Mouse (Mus musculus): ENCODE measurements at regions not wholly inside any gene's neighbourhood (a gene's known extent, or its start where the extent isn't known, plus 50 kb on each side); places are given as distances from the start of the nearest gene placed in this dataset.

GRCm38 (mm10) chr1:121049684-121050083, 282.7 kb downstream of the Insig2 start:
- no peak for DNase-seq (ENCODE audit: low spot score in 2 of 2)

DNA sequence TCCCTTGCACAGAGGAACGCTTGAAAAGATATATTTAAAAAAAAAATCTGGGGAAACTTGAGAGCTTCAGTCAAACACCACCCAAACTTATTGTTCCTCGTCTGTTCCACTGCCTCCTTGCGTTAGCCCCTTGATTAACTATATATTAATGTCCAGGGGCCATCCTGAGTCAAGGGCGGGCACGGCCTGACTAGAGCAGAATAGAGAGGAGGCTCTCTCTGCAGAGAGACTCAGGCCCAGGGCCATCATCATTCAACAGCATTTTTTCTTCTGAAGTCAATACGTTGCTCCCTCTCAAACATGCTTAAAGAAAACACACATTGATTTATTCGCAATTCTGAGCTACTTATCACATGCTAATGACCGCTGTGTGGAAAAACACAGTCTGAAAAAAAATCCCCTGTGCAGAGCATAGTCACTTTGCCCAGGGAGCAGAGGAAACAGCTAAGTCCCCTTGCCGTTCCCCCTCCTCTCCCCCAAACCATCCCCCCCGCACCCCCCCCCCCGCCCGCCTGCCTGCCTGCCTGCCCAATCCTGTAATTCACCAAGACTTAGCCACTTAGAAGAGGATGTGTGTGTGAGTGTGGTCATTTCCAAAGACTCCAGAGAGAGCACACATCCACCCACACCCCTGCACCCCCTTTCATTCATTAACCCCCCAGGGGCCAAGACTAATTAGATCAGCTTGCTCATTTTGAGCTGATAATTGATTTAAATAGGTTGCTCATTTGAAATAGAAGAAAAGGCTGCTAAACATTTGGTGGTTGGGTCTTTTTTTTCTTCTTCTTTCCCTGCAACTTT, 281.5 kb downstream of the Insig2 start:
- no peak for DNase-seq (ENCODE audit: low spot score in 2 of 2)

DNA sequence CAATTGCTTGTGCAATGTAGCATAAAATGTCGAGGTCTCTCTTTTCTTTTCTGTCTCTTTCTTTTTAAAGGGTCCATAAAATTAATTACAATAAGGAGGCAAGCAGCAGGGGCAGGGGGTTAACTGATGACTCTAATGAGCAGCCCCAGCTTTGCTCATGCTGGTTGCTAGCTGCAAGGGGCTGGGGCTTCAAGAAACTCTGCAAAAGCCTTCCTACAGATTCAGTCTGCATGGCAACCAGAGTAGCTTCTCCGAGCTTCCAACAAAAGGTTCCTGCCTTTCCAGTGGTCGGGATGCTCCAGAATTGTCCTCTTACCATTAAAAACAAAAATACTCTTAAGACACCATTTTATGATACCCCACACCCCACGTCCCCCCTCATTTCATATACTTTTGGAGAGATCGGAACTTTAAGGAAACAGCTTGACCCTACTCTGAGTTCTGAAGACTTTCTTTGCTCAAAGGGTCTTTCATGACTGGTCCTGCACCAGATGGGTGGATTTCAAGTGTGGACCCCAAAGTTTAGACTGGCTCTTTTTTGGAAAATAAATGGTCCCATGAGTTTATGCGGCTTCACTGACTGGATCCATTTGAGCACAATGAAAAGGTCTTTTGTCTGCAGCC, 280.8 kb downstream of the Insig2 start:
- no peak for DNase-seq (ENCODE audit: low spot score in 2 of 2)

- no peak for DNase-seq (ENCODE audit: low spot score in 2 of 2)
These were observed 280.3 kb downstream of the Insig2 start for GRCm38 (mm10) chr1:121052120-121052501.

GRCm38 (mm10) chr1:121053692-121054091, 278.7 kb downstream of the Insig2 start:
- DNase-seq (ENCODE audit: low spot score in 2 of 2), result no peak

DNA sequence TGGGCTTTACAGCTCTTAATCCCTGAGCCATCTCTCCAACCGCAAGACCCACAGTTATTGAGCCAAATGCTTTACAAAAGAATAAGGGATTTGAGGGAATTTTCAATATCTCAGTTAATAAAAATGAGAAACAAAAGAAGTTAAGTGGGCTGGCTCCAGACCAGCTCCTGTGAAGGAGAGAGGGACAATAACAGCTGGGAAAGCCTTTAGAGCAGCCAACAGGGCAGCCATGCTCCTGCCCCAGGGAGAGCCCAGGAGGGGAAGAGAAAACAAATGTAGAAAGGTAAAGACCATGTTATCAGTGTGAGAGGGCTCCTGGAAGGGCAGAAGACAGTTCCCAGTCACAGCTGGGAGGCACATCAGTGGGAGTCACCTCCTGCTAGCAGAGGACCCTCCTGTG, 257.8 kb downstream of the Insig2 start:
- no peak for DNase-seq (ENCODE audit: low spot score in 2 of 2)

DNA sequence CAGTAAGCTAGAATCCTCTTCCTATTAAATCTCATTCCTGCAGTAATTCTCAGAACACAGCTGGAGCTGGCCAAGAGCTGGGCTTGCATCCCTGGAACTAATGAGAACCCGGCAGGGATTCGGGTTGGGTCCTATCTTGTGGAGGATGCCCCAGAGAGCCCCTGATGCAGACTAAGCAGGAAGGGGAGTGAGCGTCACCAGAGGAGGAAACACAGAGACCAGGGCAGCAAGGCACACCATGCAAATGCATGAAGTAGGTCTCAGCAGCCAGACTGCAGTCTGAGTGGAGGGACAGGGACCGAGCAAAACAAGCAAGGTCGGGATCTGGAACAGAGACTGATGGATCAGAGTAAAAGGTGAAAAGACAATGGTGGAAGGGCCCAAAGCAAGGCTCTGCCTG, 249.6 kb downstream of the Insig2 start:
- DNase-seq (ENCODE audit: low spot score in 2 of 2), result no peak

GRCm38 (mm10) chr1:121085101-121085727, 247.2 kb downstream of the Insig2 start:
- no peak for DNase-seq (ENCODE audit: low spot score in 2 of 2)

DNA sequence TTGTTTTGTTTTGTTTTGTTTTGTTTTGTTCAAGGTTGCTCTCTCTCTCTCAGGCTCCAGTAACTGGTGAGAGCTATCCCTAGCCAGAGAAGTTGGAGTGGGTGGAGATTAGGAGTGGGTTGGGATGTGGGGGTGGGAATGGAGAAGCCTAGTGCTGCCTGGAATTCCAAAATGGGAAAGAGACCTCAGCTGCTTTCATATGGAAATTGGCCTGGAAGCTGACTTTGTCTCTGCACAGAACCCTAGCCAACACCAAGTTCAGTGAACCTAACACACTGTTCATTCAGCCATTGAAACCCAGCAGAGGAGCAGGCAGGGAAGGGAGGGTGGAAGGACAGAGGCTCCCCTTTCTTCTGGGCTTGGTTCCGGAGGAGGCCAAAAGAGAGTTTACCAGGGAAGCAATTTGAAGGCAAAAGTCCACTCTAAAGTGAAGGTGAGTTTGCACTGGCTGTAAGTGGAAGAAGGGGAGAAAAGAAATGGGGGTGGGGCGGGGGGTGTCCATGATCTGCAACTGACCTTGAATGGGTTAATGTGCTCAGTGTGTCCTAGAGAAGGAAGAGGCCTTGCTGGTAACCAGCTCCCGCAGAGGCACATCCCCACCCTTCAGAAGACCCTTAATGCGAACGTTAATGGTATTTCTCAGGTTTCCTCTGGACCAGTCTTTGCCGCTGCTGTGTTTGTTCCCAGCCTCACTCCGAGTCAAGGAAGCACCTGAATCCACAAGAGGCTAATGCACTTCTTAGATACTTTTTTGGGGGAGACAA, 245.1 kb downstream of the Insig2 start:
- DNase-seq (ENCODE audit: low spot score in 2 of 2), result no peak

DNA sequence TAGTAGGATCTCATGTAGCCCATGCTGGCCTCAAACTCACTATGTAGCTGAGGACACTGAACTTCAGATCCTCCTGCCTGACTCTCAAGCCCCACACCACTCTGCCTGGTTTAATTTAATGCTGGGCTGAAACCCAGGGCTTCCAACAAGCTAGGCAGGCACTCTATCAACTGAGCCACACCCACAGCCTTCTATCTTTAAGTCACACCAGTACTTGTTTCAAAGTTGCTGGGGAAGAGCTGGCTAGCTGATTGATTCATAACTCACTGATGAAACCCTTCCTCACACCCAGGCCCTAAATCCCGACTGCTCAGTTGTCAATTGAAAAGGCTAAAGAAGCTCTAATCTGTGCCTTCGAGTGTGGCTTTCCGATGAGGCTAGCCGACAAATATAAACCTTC, 241.8 kb downstream of the Insig2 start:
- no peak for DNase-seq (ENCODE audit: low spot score in 2 of 2)

DNA sequence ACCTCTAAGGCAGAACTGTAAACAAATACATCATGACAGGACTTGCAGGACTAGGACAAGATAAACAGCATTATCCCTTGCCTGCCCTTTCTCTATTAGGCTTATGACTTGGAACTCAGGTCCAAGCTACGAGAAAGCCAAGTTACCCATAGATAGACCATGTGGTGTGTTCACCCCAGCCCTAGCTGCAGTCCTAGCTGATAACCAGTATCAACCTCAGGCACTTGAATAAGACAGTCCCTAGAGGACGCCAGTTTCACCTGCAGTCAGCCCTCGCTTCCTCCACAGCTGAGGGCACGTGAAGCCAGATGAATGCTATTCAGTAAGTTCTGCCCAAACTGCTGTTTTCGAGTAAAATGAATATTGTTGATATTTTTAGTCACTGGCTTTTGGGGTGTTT, 239.5 kb downstream of the Insig2 start:
- DNase-seq (ENCODE audit: low spot score in 2 of 2), result no peak

DNA sequence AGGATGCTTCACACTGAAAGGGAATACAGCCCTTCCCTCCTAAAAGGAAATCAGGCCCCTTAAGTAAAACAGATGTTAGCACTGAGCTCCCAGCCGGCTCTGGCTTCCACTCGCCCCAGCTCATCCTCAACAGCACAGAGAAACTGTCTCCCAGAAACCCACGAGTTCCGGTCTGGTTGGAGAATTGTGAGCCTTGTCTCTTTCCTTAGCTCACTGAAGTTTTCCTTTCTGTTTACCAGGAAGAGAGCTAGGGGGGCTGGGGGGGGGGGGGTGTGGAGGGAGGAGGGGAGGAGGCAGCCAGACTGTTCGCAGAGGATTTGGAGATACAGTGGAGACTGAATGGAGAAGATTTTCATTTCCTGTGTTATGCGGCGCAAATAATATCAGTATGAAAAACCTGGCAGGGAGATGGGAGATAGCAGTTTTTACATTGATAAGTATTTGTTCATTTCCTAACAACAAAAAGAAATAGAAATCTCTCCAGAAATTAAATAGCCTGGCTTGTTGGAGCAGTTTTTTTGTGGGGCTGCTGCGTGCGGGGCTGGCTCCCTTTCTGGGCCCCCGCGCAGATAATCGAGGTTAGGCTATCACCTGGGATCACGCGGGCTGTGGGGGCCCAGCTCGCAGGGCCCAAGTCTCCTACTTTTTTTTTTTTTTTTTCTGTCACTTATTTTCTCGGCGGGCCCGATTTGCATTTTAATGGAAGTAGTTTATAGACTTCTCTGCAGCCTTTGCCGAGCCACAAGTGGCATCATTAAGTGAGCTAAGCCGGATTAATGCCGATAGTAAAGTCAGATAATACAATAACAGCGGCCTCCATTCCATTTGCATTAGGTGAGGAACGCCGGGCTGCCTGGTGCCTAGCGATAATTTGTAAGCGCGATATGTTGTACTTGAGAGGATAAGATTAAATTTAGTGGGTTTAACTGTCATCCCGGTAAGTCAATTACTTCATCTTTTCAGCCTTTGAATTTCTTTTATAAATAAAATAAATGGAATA, 235.5 kb downstream of the Insig2 start:
- no peak for DNase-seq (ENCODE audit: low spot score in 2 of 2)

- no peak for DNase-seq (ENCODE audit: low spot score in 2 of 2)
These were observed 220.5 kb downstream of the Insig2 start for GRCm38 (mm10) chr1:121111776-121112344.

GRCm38 (mm10) chr1:121112464-121112863, 219.9 kb downstream of the Insig2 start:
- no peak for DNase-seq (ENCODE audit: low spot score in 2 of 2)

- DNase-seq (ENCODE audit: low spot score in 2 of 2), result no peak
These were observed 215.8 kb downstream of the Insig2 start for GRCm38 (mm10) chr1:121116626-121117025.

DNA sequence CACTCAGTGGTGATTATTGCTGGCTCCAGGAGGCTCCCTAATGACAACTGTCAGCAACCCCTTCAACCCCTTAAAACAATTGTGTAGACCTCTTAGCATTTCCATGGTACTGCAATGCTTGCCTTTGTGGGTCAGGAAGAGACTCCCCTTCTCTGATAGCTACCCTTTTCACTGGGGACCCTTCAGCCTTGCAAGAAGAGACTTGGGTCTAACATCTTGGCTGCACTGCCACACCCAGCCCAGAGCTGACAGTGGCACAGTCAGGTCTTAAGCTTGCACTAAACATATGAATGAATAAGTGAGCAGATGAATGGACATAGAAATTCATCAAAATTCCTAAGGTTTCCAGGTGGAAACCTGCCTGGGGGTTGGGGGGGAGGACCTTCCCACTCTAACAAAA, 209.0 kb downstream of the Insig2 start:
- DNase-seq (ENCODE audit: low spot score in 2 of 2), result no peak

GRCm38 (mm10) chr1:121136284-121136683, 196.1 kb downstream of the Insig2 start:
- DNase-seq (ENCODE audit: low spot score in 2 of 2), result no peak

DNA sequence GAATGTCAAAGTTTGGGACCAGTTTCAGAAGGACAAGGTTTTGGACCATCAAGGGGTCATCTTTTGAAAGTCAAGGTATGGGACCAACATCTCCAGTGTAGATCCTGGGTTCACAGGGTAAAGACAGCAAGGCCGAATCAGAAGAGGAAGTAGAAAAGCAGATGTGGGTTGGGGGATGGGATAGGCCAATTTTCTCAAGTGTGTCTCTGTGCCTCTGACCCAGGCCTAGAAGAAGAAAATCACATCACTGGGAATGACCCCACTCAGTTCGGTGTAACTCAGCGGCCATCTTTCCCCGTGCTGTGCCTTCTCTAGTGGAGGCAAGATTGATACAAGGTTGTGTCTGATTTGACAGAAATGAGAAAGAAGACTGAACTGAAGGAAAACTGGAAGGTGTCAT, 195.5 kb downstream of the Insig2 start:
- DNase-seq (ENCODE audit: low spot score in 2 of 2), result no peak

DNA sequence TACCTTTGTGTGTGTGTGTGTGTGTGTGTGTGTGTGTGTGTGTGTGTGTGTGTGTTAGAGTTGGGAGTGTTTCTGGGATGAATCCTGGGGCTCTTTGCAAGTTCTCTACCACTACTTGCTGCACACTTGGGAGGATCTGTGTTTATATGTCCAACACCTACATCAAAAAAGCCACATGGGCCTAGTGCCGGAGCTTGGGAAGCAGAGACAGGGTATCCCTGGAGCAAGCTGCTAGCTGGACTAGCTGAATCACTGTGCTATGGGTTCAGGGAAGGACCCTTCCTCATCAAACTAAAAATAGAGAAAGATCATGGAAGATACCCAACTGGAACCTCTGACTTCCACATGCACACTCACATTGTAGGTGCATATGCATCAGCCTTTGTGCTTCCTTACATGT, 187.4 kb downstream of the Insig2 start:
- no peak for DNase-seq (ENCODE audit: low spot score in 2 of 2)

DNA sequence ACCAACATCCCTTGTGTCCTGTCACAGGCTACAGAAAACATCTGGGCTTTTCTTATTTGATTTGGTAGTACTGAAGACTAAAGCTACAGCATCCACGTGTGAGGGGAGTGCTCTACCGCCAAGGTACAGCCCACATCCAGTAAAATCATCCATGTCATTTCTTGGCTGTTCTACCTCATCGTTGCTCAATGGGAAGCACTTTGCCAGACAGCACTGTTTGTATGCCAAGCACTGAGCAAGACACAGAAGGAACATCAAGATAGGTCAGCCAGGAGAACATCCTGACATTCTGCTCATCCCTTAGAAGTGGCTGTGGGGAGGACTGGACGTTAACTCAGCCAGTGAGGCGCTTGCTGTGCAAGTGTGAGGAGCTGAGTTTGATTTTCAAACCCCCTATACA, 178.9 kb downstream of the Insig2 start:
- DNase-seq (ENCODE audit: low spot score in 2 of 2), result no peak

DNA sequence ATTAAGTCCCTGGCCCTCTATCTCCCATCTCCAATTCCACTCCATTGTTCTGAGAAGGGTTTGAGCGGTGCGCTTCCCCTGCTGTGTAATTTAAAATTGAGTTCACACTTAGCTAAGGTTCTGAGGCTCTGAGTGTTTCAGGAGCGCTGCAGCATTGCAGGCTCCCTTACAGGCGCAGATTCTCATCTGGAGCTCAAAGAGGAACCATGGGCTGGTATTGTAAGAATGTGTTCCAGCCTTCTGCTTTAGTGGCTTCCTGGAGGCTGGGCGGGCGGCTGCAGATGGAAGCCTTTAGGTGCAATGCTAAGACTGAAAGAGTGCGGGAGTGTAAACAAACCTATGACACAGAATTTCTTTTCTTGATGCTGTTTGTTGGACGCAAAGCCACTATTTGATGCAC, 177.8 kb downstream of the Insig2 start:
- no peak for DNase-seq (ENCODE audit: low spot score in 2 of 2)

All from spleen, postnatal 36 days (tissue).